Mouse (Mus musculus) large intestine, adult 2 months (tissue): ENCODE measurements at regions not wholly inside any gene's neighbourhood (a gene's known extent, or its start where the extent isn't known, plus 50 kb on each side); places are given as distances from the start of the nearest gene placed in this dataset.

ENCODE experiments used
- DNase-seq: peaks from one replicate; pipeline ENCODE4 v3.0.0-alpha.2; 2012; ENCODE audit warnings: low read depth, low spot score
- WGBS: fragments of 180-500 bp; shearing (Covaris S2); methylation state at CpG from one replicate; pipeline ENCODE4 v1.1.7; 2018; 5-methylcytosine and 5-hydroxymethylcytosine counted together

DNA sequence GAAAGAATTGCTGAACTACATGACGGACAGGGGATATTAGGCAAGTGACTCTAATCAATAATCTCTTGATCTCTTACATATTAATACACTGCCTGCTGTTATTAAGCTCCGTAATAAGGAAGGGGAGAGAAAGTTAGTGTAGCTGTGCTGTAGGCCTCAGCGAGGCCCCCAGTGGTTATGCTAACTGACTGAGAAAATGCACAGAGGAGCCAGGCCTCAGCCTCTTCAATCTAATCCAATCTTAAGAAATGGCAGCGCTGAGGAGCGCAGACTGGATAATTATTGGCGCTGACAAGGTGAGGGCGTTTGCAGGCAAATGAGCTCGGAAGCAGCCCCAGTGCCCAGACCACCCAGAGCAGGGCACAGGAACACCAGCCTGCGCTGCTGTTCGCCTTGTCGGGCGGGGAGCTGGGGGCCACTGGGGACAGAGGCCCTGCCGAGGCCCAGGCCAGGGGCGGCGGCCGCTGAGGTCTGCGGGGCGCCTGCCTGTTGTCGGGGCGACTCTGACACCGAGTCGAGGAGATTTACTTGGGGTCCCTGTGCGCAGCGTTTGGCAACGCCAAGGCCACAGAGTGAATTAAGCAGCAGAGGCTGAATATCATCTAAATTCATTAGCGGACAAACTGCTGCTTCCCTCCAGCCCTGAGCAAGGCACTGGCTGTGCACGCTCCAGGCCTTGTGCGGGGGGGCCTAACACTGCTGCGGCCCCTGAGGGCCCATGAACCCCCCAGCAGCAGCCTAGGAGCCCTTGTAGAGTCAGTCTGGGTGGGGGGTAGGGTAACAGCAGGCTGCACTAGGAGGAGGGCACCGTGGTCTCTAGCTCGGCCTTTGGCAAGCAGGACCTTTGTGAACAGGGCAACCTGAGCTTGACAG, 493.4 kb upstream of the Mki67 start:
- no peak for DNase-seq
- WGBS: 67% methylated on average over 31 of the region's 31 CpGs

DNA sequence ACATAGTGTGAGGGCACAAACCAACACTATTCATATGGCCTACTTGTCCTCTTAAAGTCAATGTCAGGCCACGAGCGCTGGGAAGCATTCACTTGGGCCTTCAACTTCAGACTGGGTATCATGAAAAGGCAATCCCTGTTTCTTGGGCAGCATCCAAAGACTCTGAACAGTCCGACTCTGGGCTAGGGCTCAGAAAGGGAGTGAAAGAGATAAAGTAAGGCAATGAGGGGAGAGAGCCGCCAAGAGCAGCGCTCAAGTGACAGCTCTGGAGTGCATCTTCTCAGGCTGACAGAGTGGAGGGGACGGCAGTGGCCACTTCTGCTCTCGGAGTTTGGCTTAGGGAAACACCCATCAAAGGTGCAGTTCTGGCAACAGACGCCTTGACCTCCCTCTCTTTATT, 496.3 kb upstream of the Mki67 start:
- WGBS: 55% methylated on average over 8 of the region's 8 CpGs
- no peak for DNase-seq

DNA sequence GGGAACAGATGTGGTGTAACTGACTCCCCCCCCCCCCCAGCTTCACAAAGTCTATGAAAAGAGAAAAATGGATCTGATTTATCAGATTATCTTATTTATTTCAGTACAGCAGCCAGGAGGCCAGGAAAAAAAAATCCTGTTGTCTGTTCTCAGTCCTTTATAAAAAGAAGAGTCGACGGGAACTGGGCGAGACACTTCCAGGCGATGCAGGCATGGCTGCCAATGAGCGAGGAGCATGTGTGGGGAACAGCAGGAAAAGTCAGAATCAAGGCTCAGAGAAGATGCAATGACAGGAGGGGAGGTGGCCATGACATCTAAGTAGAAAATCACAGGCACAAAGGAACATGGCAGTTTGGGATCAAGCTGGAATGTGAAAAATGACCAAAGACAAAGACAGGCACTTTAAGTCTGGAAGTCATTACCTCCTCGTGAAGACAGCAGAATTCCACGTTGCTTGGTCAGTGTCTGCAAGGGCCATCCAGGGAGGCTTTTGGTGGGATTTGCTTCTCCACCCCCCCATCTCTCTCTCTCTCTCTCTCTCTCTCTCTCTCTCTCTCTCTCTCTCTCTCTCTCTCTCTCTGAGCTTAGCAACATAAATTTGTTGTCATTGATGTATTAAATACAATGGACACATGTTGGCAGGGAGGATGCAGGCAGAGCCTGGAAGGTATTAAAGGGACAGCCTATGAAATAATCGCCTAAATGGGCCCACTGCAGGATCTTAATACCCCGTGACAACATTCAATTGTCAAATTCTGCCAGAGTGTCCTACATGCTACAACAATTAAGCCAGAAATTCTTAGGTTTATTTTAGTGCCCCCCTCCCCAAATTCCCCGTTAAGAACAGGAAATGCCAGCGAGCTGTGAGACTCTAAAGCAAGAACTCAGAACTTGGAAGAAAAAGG, 497.1 kb upstream of the Mki67 start:
- 57% methylated on average over 11 of the region's 11 CpGs for WGBS

DNA sequence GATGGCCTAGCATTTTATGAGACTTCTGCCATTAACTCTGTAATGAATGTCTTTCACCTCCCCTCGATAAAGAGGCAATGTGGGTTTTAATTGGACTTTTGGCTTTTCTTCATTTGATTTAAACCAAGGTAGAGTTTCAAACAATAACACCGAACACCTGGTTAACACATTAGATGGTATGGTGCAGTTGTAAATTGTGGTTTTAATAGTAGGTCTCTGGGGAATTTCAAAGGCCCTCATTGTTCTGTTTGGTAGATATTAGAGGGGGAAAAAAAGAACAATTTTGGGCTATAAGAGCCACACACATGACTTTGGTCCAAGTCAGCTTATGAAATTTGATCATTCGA, 497.8 kb upstream of the Mki67 start:
- DNase-seq: no peak
- WGBS: 61% methylated on average over 3 of the region's 3 CpGs

More for the DNA sequence above, 497.1 kb upstream of the Mki67 start:
- DNase-seq: no peak

DNA sequence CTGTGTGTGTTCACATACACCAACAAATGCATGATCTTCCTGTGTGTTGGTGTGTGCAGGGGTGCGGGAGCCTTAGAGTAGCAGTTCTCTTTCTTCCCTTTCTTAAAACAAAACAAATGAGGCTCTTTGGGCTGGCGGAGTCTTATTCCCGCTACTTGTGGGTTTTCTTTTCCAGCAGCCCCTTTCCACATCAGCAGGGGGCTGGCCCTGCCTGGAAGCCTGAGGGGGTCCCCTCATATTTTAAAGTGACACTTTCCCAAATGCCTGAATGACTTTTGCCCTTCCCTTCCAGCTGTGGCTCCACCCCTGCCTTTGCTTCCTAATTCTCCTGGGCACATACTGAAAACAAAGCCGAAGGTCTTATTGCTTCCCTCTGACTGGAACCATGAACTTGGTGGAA, 498.3 kb upstream of the Mki67 start:
- no peak for DNase-seq
- 81% methylated on average over 4 of the region's 4 CpGs for WGBS

DNA sequence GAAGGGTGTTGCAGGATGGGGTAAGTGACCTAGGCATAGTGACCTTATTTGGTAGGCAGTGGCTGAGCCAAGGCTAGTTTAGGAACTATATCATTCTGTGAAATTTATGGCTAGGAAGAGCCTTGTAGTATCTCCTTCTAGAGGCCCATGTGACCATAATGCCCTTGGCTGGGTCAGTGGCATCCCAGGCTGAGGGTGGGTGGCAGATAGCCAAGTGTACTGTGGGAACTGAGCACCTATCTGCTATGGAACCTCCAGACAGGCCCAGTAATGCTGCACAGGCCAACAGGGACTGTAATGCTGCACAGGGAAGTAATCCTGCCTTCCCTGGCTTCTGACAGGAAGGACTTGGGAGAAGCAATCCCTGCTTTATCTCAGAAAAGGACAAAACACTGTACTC, 500.6 kb upstream of the Mki67 start:
- DNase-seq: no peak

DNA sequence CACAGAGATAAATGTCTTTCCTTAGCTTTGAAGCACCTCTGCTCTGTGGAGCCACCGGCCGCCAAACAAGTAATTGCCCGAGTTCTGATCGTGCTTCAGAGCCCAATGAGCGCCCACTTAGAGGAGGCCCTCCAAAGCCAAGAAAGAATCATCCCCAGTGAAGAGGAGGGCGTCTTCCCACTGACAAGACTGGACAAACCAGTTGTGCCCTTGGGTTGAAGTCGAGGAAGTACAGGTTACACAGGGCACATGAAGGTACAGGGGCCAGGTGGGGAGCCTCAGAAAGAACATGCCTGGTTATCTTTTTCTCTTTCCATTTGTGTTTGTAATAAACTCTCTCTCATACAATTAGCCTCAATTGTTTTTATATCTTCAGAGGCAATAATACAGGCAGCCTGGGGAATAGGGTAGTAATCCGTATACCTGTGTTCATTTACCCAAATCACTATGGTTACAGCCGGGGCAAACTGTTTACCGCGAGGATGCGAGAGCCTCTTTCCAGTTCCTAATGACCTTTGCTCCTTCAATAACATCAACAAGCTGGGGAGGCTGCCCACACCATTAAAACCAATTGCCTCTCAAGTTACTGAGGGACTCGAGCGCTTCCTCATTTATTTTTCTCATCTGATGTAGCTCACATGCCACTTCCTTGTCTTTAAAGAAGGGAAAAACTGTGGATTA, 503.5 kb upstream of the Mki67 start:
- WGBS: 20% methylated on average over 14 of the region's 14 CpGs
- DNase-seq: no peak

DNA sequence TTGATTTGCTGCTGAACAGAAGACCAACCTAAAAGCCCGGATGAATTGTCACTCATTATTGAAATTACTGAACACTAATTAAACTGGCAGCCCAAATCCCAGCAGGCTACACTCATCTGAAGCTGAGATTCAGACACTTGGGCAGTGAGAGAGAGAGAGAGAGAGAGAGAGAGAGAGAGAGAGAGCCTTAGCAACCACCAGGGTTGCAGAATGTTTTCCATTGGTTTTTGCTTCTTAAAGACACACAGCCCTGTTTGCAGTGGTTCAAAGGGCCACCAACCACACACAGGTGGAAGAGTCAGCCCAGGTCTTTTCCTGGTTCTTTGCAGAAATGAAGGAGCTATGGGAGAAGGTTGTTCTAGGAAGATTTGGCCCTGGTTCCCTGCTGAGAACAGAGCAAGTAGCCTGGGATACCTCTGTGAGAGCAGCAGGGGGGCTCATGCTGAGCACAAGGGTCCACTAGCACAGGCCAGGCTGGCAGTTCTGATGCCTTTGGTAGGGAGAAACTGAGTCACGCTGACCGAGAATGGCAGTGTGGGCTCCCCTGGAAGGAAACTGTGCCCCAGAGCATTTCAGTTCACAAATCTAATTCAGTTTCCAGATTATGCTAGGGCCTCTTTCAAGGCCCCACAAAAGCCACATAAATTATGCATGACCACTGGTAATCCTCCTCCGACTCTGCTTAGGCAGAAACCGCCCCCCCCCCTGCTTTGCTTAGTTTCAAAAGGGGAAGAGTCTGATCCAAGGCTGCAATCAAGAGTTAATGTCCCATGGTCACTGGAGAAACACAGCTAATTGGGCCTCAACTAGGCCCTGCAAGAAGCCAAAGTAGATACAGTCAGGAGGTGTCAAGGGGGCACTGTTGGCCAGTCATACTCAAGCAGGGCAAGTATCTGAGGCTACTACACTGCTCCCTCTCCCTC, 504.3 kb upstream of the Mki67 start:
- 57% methylated on average over 5 of the region's 5 CpGs for WGBS
- no peak for DNase-seq

DNA sequence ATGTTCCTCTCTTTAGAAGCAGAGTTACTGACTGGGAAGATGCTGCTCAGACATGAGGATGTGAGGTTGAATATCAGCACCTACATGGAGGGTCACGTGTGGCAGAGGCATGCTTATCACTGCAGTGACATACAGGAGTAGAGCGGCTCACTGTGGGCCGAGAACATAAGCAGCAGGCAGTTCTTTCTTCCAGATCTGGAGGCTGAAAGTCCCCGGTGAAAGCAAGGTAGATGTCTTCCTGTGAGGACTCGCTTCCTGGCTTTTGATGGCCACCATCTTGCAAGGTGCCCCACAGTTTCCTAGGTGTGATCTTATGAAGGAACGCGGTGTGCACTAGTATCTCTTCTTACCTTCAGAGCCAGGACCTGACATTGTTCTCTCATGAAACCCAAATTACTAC, 505.5 kb upstream of the Mki67 start:
- 93% methylated on average over 7 of the region's 7 CpGs for WGBS
- no peak for DNase-seq

DNA sequence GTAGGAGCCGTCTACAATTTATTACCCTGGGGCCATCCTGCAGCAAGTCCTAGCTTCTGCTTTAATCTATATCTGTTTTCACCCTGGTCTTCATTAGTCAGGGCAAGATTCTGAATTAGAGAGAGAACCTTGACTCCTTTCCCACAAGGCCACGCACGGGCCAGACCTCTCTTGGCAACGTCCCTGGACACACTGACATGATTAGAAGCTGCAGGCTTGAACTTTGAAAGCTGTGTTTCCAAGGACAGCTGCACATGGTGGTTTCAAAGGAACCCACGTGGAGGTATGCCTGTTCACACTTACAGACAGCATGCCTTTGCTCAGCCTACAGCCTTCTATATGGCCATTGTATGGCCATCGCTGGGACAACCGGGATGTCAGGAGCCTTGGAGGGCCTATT, 509.9 kb upstream of the Mki67 start:
- DNase-seq: no peak
- WGBS: 76% methylated on average over 7 of the region's 7 CpGs

DNA sequence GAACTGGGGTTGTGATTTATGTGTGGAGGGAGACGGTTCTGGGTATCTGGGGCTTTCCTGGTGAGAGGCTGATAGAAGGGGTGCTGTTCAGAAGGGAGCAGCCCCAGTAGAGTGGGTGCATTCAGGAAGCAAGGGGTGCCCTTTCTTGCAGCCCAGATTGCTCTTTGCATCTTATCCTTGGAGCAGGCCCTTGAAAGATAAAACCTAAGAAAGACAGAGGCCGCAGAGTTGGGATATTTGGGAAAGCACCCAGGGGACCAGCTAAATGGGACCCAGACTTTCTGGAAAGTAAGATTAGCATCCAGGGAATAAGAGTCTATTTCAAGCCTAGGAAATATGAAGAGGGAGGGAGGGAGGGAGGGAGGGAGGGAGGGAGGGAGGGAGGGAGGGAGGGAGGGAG, 512.2 kb upstream of the Mki67 start:
- DNase-seq: no peak
- WGBS: 66% methylated on average over 2 of the region's 2 CpGs

DNA sequence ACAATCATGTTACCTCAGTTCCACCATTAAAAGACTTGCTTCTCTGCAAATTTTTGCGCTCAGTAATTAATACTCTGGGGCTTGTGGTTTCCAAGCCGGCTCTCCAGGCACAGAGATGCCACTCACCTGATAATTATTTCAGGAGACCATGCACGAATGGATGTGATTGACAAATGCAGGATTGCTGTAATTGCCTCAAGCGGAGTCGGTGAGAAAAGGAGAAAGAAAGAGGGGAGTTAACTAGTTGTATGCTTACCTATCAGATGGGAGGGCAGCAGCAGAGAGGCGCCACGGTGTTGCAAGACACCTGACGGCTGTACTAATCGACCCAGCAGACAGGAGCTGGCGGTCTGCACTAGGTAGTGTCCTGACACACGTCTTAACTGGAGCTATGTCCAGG, 513.4 kb upstream of the Mki67 start:
- DNase-seq: no peak
- whole genome bisulfite sequencing: 73% methylated on average over 11 of the region's 11 CpGs

DNA sequence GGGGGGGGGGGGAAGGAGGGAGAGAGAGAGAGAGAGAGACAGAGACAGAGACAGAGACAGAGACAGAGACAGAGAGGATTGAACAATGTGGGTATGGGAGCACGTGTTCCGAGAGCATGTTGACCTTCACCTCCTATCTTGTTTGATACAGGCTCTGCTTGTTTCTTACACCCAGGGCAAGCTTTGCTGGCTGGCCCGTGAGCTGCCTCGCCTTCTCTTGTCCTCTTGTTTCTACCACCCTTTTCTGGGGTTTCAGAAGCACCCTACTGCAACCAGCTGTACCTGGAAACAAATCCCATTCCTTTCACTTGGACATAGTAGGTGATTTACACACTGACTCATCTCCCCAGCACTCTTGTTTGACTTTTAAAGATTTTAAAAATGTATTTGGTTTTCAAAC, 516.0 kb upstream of the Mki67 start:
- WGBS: 41% methylated on average over 4 of the region's 4 CpGs
- no peak for DNase-seq

DNA sequence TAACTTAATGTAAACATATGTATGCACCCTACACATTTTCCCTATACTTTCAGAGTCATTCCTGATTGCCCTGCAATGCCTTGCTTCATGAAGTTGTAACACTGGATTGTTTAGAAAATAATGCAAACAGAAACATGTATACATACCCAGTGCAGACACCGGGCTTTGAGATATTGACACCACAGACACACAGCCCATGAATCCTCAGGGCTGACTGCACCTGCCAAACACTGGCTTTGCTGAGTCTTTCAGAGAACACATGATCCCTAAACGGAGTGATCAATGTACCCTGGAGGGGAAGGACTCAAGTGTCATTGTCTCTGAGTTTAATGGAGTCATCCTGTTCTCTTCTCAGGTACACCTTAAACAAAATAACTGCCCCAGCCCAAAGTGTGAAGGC, 519.4 kb upstream of the Mki67 start:
- WGBS: 49% methylated on average over 2 of the region's 2 CpGs
- no peak for DNase-seq

DNA sequence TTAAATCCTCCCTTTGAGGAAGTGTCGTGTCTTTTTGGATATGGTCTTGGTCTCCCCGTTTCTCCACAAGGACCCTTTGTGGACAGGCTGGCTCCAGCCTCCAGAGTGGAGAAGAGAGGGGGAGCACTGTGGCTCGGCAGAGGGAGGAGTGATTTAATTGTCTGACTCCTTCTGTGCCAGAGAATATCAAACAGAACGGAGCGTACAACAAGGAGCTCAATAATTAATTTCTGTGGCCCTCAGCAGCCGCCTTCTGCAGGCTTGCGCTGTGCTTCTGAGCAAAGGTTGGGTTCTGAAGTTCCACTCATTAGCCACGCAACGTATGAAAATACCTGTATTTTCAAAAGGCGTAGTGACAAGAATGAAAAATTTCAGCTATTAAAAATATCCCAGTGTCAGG, 520.2 kb upstream of the Mki67 start:
- no peak for DNase-seq

DNA sequence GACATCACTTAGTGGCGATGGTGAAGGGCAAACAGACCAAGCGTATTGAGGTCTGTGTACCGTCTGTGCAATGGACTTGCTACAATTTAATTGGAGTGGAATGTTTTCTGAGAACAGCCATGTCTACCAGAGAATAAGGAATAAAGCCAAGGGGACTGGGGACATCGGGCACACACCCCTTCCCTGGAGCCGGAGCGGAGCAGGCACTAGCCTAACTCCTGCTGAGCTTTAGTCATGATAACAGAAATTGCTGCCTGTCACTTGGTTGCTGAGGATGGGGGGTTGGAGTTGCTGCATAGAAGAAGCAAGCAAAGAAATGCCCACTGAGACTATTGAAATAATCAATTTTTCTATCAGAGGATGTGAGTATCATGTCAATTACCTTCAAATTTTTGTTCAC, 549.5 kb upstream of the Mki67 start:
- 63% methylated on average over 6 of the region's 6 CpGs for WGBS
- no peak for DNase-seq

More for the DNA sequence above, 520.2 kb upstream of the Mki67 start:
- 56% methylated on average over 10 of the region's 10 CpGs for WGBS

DNA sequence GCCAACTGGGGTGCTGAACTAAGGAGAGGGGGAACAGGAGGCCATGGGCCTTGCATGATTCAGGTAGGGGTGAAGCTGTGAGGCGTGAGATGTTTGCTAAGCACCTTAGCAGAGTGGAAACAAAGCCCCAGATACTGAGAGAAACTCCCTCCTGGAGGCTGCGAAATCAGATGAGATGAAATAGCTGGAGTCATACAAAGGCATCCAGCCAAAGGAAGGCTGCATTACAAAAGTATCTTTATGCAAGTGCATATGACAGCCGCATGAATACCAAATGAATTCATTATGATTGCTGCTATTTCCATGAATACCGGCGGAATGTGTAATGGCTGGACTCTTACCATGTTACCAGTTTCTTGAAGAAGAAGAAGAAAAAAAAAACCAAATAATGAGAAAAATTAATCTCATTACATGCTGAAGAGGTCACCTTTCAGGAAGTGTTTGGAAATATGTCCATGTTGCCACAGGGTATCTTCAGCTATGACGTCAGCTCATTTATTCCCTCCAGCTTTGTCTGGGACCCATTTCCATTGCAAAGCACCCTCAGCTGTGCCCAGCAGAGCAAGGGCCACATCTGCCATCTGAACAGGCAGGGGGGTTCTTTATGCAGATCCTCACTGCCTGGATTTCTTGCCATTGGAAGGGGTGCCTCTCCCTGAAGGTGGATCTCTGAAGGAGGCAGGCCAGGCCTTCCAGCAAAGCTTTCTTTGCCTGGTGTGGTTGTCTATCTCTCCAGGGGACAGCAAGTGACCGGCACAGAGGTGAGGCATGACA, 551.7 kb upstream of the Mki67 start:
- no peak for DNase-seq
- 80% methylated on average over 7 of the region's 7 CpGs for WGBS

DNA sequence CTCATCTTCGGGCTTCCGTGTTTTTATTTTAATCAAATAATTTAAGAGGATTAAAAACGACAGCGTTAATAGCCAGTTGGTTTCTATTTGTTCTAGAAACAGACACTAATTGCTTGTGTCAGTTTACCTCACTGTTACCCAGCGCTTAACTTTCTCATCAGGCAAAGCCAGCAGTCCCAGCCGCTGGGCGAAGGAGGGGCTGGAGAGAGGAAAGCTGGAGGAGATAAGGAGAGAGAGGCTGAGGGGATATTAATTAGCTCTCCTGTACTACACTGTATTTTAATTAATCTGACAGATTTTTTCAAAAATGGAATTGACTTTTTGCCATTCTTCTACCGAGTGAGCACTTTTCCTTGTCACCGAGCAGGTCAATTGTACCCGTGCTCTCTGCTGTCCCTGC, 559.5 kb upstream of the Mki67 start:
- DNase-seq: no peak
- 86% methylated on average over 10 of the region's 10 CpGs for WGBS

DNA sequence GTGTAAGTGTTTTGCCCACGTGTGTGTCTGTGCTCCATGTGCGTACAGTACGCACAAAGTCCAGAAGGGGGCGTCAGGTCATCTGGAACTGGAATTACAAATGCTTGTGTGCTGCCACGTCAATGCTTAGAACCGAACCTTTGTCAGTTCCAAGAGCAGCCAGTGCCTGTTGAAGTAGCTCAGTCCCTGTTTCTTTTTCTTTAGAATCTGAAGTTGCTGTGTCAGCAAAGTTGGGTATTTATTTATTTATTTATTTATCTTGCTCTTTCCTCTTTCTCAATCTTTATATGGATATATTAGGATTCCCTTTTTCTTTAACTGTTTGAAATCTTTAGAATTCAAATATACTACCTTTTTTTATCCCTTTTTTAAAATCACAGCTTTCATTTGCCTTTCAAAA, 567.6 kb upstream of the Mki67 start:
- DNase-seq: no peak

More for the DNA sequence above, 567.6 kb upstream of the Mki67 start:
- 85% methylated on average over 6 of the region's 6 CpGs for WGBS
